Mouse (Mus musculus): ENCODE measurements around the gene Brap. TPM values are rescaled to one million over a fixed set of nuclear protein-coding genes. Genes with fewer than 3 reads are reported as not detected.
A peak's percentile ranks its signal among the peaks of the same experiment; 100 is the strongest.
"Not testable (repeated sequence)": the region's sequence is repeated elsewhere in the genome, so short reads cannot be mapped to it uniquely, and the experiment has no call there.

Brap gene
- 29.9 and 35.8 TPM in 2 replicates for polyA plus RNA-seq (2012; rRNA removed)

GRCm38 (mm10) chr5:121660059-121660896 is at the start of gene Brap, which contains the start of gene Acad10:
TSS of gene Brap (plus strand) at chr5:121660563.
TSS of gene Acad10 (minus strand) at chr5:121660514.
- DNase-seq (ENCODE audit: low read depth) = no peak

- DNase-seq (ENCODE audit: low read depth) = no peak
These were observed 48.3 kb upstream of the Brap start for GRCm38 (mm10) chr5:121612036-121612435.

- not testable (repeated sequence) for DNase-seq (ENCODE audit: low read depth)
These were observed 45.4 kb upstream of the Brap start for GRCm38 (mm10) chr5:121614921-121615320.

- DNase-seq (ENCODE audit: low read depth) = no peak
These were observed 41.5 kb upstream of the Brap start, which contains the start of gene Acad12 for GRCm38 (mm10) chr5:121618592-121619513. TSS of gene Acad12 (minus strand) at chr5:121618938.

- no peak for DNase-seq (ENCODE audit: low read depth)
These were observed 39.3 kb upstream of the Brap start for GRCm38 (mm10) chr5:121621102-121621501.

GRCm38 (mm10) chr5:121623241-121623640 is 37.1 kb upstream of the Brap start:
- DNase-seq (ENCODE audit: low read depth) = no peak

- no peak for DNase-seq (ENCODE audit: low read depth)
These were observed 32.5 kb upstream of the Brap start for GRCm38 (mm10) chr5:121627871-121628270.

- not testable (repeated sequence) for DNase-seq (ENCODE audit: low read depth)
These were observed 29.2 kb upstream of the Brap start for GRCm38 (mm10) chr5:121631106-121631647.

- no peak for DNase-seq (ENCODE audit: low read depth)
These were observed 27.6 kb upstream of the Brap start for GRCm38 (mm10) chr5:121632804-121633203.

GRCm38 (mm10) chr5:121634668-121635067 is 25.7 kb upstream of the Brap start:
- DNase-seq (ENCODE audit: low read depth) = no peak

GRCm38 (mm10) chr5:121637296-121637695 is 23.1 kb upstream of the Brap start:
- DNase-seq (ENCODE audit: low read depth) = peak; percentile 83

- no peak for DNase-seq (ENCODE audit: low read depth)
These were observed 20.8 kb upstream of the Brap start for GRCm38 (mm10) chr5:121639601-121640000.

GRCm38 (mm10) chr5:121649134-121649533 is 11.2 kb upstream of the Brap start:
- DNase-seq (ENCODE audit: low read depth) = no peak

GRCm38 (mm10) chr5:121654526-121654925 is 5.8 kb upstream of the Brap start:
- DNase-seq (ENCODE audit: low read depth) = no peak

GRCm38 (mm10) chr5:121656866-121657265 is 3.5 kb upstream of the Brap start:
- not testable (repeated sequence) for DNase-seq (ENCODE audit: low read depth)

GRCm38 (mm10) chr5:121657656-121658055 is 2.7 kb upstream of the Brap start:
- DNase-seq (ENCODE audit: low read depth) = not testable (repeated sequence)

- DNase-seq (ENCODE audit: low read depth) = no peak
These were observed 513 bp downstream of the Brap start for GRCm38 (mm10) chr5:121660897-121661254.

GRCm38 (mm10) chr5:121661494-121661893 is 1.1 kb downstream of the Brap start:
- no peak for DNase-seq (ENCODE audit: low read depth)

GRCm38 (mm10) chr5:121663456-121663855 is 3.1 kb downstream of the Brap start:
- DNase-seq (ENCODE audit: low read depth) = no peak

GRCm38 (mm10) chr5:121664078-121664477 is 3.7 kb downstream of the Brap start:
- no peak for DNase-seq (ENCODE audit: low read depth)

GRCm38 (mm10) chr5:121664971-121665370 is 4.6 kb downstream of the Brap start:
- DNase-seq (ENCODE audit: low read depth) = no peak

GRCm38 (mm10) chr5:121667067-121667466 is 6.7 kb downstream of the Brap start:
- DNase-seq (ENCODE audit: low read depth) = no peak
